Mouse (Mus musculus) CH12.LX (cell line): ENCODE measurements around the gene 4933424G06Rik. TPM values are rescaled to one million over a fixed set of nuclear protein-coding genes. Genes with fewer than 3 reads are reported as not detected.
A peak's percentile ranks its signal among the peaks of the same experiment; 100 is the strongest.

Experiments used
- DNase-seq: peaks from one replicate; pipeline ENCODE4 v3.0.0-alpha.2; 2013; ENCODE audit errors: extremely low read depth
- H3K27ac ChIP-seq: 2 replicates; pipeline ENCODE4 v1.5.1; 2012; ENCODE audit warnings: low read depth, mild to moderate bottlenecking, control low read depth, moderate library complexity; ENCODE audit not compliant: insufficient read depth
- H3K27me3 ChIP-seq: replicated peaks from 2 replicates; pipeline ENCODE3; 2012; ENCODE audit warnings: inconsistent platforms
- H3K36me3 ChIP-seq, 2 experiments: replicated peaks in 1 of 2; 2 replicates each; pipeline versions ENCODE3 to v1.6.1; 2012; ENCODE audit warnings: inconsistent platforms in 1 of 2, low read length in 1 of 2, mild to moderate bottlenecking in 1 of 2, mixed read lengths in 1 of 2, moderate library complexity in 1 of 2; ENCODE audit not compliant: control insufficient read depth in 1 of 2, insufficient read depth in 1 of 2
- H3K4me1 ChIP-seq, 2 experiments: 2 replicates each; pipeline ENCODE4 v1.6.1; 2012; ENCODE audit warnings: inconsistent platforms in 1 of 2, moderate library complexity in 1 of 2; ENCODE audit not compliant: insufficient read depth in 2 of 2, control insufficient read depth in 1 of 2
- H3K4me2 ChIP-seq: 2 replicates; pipeline ENCODE4 v1.6.1; 2012; ENCODE audit warnings: low read depth, mild to moderate bottlenecking, control low read depth; ENCODE audit not compliant: poor library complexity, insufficient read depth, severe bottlenecking
- H3K4me3 ChIP-seq, 3 experiments: fragments of 150-350 bp in 1 of 3; sonication (generic) in 1 of 3; replicated peaks in 1 of 3; 2 replicates each; pipeline versions ENCODE3 to v1.5.1; 2011 to 2012; ENCODE audit warnings: low read depth in 2 of 3, low read length in 2 of 3, mild to moderate bottlenecking in 2 of 3, moderate library complexity in 2 of 3, control low read depth in 1 of 3, improper control_type of control experiment in 1 of 3, inconsistent platforms in 1 of 3, mixed read lengths in 1 of 3; ENCODE audit not compliant: poor library complexity in 1 of 3
- H3K79me2 ChIP-seq: replicated peaks from 2 replicates; pipeline ENCODE4 v1.6.1; 2012; ENCODE audit warnings: mild to moderate bottlenecking, moderate library complexity; ENCODE audit not compliant: control insufficient read depth, poor library complexity, insufficient read depth, severe bottlenecking; ENCODE audit errors: extremely low read depth
- H3K9ac ChIP-seq: 2 replicates; pipeline ENCODE4 v1.6.1; 2012; ENCODE audit warnings: low read depth, mild to moderate bottlenecking, control low read depth, moderate library complexity; ENCODE audit not compliant: insufficient read depth
- H3K9me3 ChIP-seq: replicated peaks from 2 replicates; pipeline ENCODE3; 2012; ENCODE audit warnings: low read length, inconsistent platforms, mixed read lengths
- BHLHE40 ChIP-seq: IDR thresholded peaks from 2 replicates; pipeline ENCODE4 v1.6.1; 2011; ENCODE audit warnings: mild to moderate bottlenecking, low read depth, low read length, improper control_type of control experiment
- CHD2 ChIP-seq: IDR thresholded peaks from 2 replicates; pipeline ENCODE4 v1.6.1; 2011; ENCODE audit warnings: low read length, improper control_type of control experiment
- CTCF ChIP-seq, 2 experiments: IDR thresholded peaks in 1 of 2; conservative IDR thresholded peaks in 1 of 2; 2 replicates each; pipeline ENCODE4 v1.5.1; 2011 to 2012; ENCODE audit warnings: low read depth in 2 of 2, low read length in 2 of 2, improper control_type of control experiment in 1 of 2, inconsistent platforms in 1 of 2, mild to moderate bottlenecking in 1 of 2, moderate library complexity in 1 of 2
- E2F4 ChIP-seq: IDR thresholded peaks from 2 replicates; pipeline ENCODE4 v1.6.1; 2011; ENCODE audit warnings: low read depth, low read length, improper control_type of control experiment; ENCODE audit not compliant: insufficient replicate concordance
- ELF1 ChIP-seq: IDR thresholded peaks from 2 replicates; pipeline ENCODE4 v1.6.1; 2014; ENCODE audit warnings: low read depth, mild to moderate bottlenecking, inconsistent platforms, low read length, improper control_type of control experiment
- EP300 ChIP-seq: IDR thresholded peaks from 2 replicates; pipeline ENCODE4 v1.6.1; 2011; ENCODE audit warnings: low read length, improper control_type of control experiment
- HCFC1 ChIP-seq: IDR thresholded peaks from 2 replicates; pipeline ENCODE4 v1.6.1; 2012; ENCODE audit warnings: low read depth, mild to moderate bottlenecking, inconsistent platforms, low read length, improper control_type of control experiment
- IRF4 ChIP-seq: IDR thresholded peaks from 2 replicates; pipeline ENCODE4 v1.6.1; 2014; ENCODE audit warnings: low read depth, mild to moderate bottlenecking, inconsistent platforms, low read length, improper control_type of control experiment
- JUN ChIP-seq: IDR thresholded peaks from 2 replicates; pipeline ENCODE4 v1.6.1; 2011; ENCODE audit warnings: low read depth, mild to moderate bottlenecking, low read length, improper control_type of control experiment, moderate library complexity; ENCODE audit not compliant: insufficient read depth
- KAT2A ChIP-seq: IDR thresholded peaks from 2 replicates; pipeline ENCODE4 v1.6.1; 2012; ENCODE audit warnings: low read length, improper control_type of control experiment, inconsistent platforms; ENCODE audit not compliant: insufficient replicate concordance
- MAFK ChIP-seq: IDR thresholded peaks from 2 replicates; pipeline ENCODE4 v1.6.1; 2011; ENCODE audit warnings: low read length, improper control_type of control experiment; ENCODE audit not compliant: insufficient replicate concordance
- MAX ChIP-seq: IDR thresholded peaks from 2 replicates; pipeline ENCODE4 v1.6.1; 2011; ENCODE audit warnings: low read length, improper control_type of control experiment
- MEF2A ChIP-seq: IDR thresholded peaks from 2 replicates; pipeline ENCODE4 v1.6.1; 2014; ENCODE audit warnings: low read depth, mild to moderate bottlenecking, inconsistent platforms, low read length, improper control_type of control experiment, borderline replicate concordance
- MYC ChIP-seq: IDR thresholded peaks from 2 replicates; pipeline ENCODE4 v1.6.1; 2011; ENCODE audit warnings: low read depth, mild to moderate bottlenecking, improper control_type of control experiment, low read length
- NELFE ChIP-seq: IDR thresholded peaks from 2 replicates; pipeline ENCODE4 v1.6.1; 2011; ENCODE audit warnings: low read depth, low read length, improper control_type of control experiment
- NRF1 ChIP-seq: IDR thresholded peaks from 2 replicates; pipeline ENCODE4 v1.6.1; 2014; ENCODE audit warnings: low read depth, mild to moderate bottlenecking, inconsistent platforms, low read length, improper control_type of control experiment, moderate library complexity
- PAX5 ChIP-seq: IDR thresholded peaks from 2 replicates; pipeline ENCODE4 v1.6.1; 2012; ENCODE audit warnings: low read length, inconsistent platforms, mixed read lengths
- POLR2AphosphoS2 ChIP-seq: IDR thresholded peaks from 2 replicates; pipeline ENCODE4 v1.6.1; 2011; ENCODE audit warnings: low read depth, low read length, improper control_type of control experiment
- RAD21 ChIP-seq: IDR thresholded peaks from 2 replicates; pipeline ENCODE4 v1.6.1; 2011; ENCODE audit warnings: low read depth, mild to moderate bottlenecking, low read length, improper control_type of control experiment, moderate library complexity
- RCOR1 ChIP-seq: conservative IDR thresholded peaks from 2 replicates; pipeline ENCODE4 v1.6.1; 2012; ENCODE audit warnings: low read depth, mild to moderate bottlenecking, inconsistent platforms, low read length, improper control_type of control experiment
- SIN3A ChIP-seq: IDR thresholded peaks from 2 replicates; pipeline ENCODE4 v1.6.1; 2012; ENCODE audit warnings: low read length, improper control_type of control experiment, inconsistent platforms
- SMC3 ChIP-seq: IDR thresholded peaks from 2 replicates; pipeline ENCODE4 v1.6.1; 2011; ENCODE audit warnings: low read depth, low read length, improper control_type of control experiment
- TBP ChIP-seq: conservative IDR thresholded peaks from 2 replicates; pipeline ENCODE4 v1.6.1; 2011; ENCODE audit warnings: low read depth, low read length, improper control_type of control experiment
- TCF12 ChIP-seq: IDR thresholded peaks from 2 replicates; pipeline ENCODE4 v1.6.1; 2014; ENCODE audit warnings: low read depth, mild to moderate bottlenecking, inconsistent platforms, low read length, improper control_type of control experiment
- USF1 ChIP-seq: IDR thresholded peaks from 2 replicates; pipeline ENCODE4 v1.6.1; 2014; ENCODE audit warnings: low read depth, mild to moderate bottlenecking, inconsistent platforms, low read length, improper control_type of control experiment
- ZC3H11A ChIP-seq: IDR thresholded peaks from 2 replicates; pipeline ENCODE4 v1.6.1; 2012; ENCODE audit warnings: low read depth, mild to moderate bottlenecking, inconsistent platforms, low read length, improper control_type of control experiment
- ZKSCAN1 ChIP-seq: IDR thresholded peaks from 2 replicates; pipeline ENCODE4 v1.6.1; 2012; ENCODE audit warnings: low read depth, inconsistent platforms, low read length, improper control_type of control experiment, borderline replicate concordance
- ZMIZ1 ChIP-seq: IDR thresholded peaks from 2 replicates; pipeline ENCODE4 v1.6.1; 2012; ENCODE audit warnings: low read depth, mild to moderate bottlenecking, inconsistent platforms, low read length, improper control_type of control experiment
- ZNF384 ChIP-seq: IDR thresholded peaks from 2 replicates; pipeline ENCODE4 v1.6.1; 2012; ENCODE audit warnings: low read depth, low read length, improper control_type of control experiment, inconsistent platforms
- dilution Hi-C: fragments of 300-500 bp; cut with MboI; formaldehyde crosslinking; loops from 2 replicates; pipeline ENCODE4 v1.14.3; 2020; ENCODE audit warnings: low sequenced_read_pairs; ENCODE audit not compliant: extremely low pct_unique_long_range_greater_than_20kb, extremely low pct_ligation_motif_present
- in situ Hi-C: fragments of 300-500 bp; cut with MboI; formaldehyde crosslinking; loops from 3 replicates; pipeline ENCODE4 v1.14.3; 2019; ENCODE audit warnings: low sequenced_read_pairs, low pct_ligation_motif_present, low pct_unique_long_range_greater_than_20kb, mixed read lengths
- polyA plus RNA-seq: library from polyadenylated mRNA; unstranded; fragments of >175 nt; gene quantifications from 2 replicates; pipeline ENCODE4 v1.2.1, GENCODE M21; 2012; ENCODE audit warnings: low read depth; ENCODE audit not compliant: insufficient read length
- total RNA-seq, 2 experiments: library from RNA; depleted of rRNA; stranded (reverse); fragments of 300-350 nt in 1 of 2; fragments of >200 nt in 1 of 2; gene quantifications; 2 replicates each; pipeline ENCODE4 v1.2.3; 2012 to 2014

4933424G06Rik gene
- total and polyA plus RNA-seq, 3 experiments = not detected

DNA sequence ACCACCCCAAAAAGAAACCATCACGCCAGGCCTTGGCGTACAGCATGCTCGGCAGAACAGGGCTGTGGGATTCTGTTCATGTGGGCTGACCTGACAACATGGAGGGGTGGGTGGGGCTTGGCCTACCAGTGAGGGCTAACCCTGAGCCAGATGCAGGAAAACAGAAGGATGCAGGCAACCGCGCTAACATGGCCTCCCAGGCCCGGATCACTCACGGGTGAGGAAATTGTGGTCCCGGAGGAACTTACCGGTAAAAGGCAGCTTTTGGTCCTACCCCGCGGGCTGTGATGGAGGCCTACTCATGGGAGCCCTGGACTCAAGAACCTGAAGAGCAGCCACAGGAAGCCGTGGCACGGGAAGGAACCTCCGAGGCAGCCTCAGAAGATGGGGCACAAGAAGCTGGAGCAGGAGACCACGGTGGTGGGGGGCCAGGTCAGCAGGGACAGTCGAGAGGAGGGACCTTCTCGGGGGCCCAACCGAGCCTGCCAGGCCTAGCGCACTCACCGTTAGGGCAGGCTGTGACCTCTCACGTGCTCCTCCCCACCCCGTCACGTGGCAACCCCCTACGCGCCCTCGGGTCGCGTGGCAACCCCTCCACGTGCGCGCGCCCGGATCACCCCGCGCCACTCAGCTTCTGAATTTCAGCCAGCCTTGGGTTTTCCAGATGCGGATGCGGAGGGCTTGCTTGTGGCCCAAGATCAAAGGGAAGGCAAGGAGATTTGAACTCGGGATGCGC is 27.2 kb upstream of the 4933424G06Rik start, which contains the start of gene Fam178b:
Gene Fam178b (minus strand): TSS at position 564 of the 736 bp plus-strand sequence.
- Histone ChIP-seq H3K4me1 (peaks cover 0 to 5% of the 10 kb centered on the region in 2 experiments; a peak in 1 of 4 replicates), H3K4me3 (no peak within 1 kb of the TSS), H3K9me3 (no peaks in the 10 kb centered on the region), H3K36me3 (no peaks in the 10 kb centered on the region), H3K27me3 (no peaks in the 10 kb centered on the region), H3K27ac (no peak within 1 kb of the TSS), H3K79me2 (no peaks in the 10 kb centered on the region), H3K4me2 (no peak within 1 kb of the TSS), H3K9ac (no peak within 1 kb of the TSS)
- TF ChIP-seq PAX5 (no peak), RAD21 (no peak), ELF1 (no peak), BHLHE40 (no peak), USF1 (no peak), TBP (no peak), MEF2A (no peak), ZNF384 (no peak), MYC (no peak), CHD2 (no peak), E2F4 (no peak), SIN3A (no peak), POLR2AphosphoS2 (no peak), NRF1 (no peak), MAFK (no peak), EP300 (no peak), ZMIZ1 (no peak), JUN (no peak), IRF4 (no peak)
- dilution Hi-C loops (no loop called here), in situ Hi-C loops (no loop called here)
- no peak for DNase-seq

DNA sequence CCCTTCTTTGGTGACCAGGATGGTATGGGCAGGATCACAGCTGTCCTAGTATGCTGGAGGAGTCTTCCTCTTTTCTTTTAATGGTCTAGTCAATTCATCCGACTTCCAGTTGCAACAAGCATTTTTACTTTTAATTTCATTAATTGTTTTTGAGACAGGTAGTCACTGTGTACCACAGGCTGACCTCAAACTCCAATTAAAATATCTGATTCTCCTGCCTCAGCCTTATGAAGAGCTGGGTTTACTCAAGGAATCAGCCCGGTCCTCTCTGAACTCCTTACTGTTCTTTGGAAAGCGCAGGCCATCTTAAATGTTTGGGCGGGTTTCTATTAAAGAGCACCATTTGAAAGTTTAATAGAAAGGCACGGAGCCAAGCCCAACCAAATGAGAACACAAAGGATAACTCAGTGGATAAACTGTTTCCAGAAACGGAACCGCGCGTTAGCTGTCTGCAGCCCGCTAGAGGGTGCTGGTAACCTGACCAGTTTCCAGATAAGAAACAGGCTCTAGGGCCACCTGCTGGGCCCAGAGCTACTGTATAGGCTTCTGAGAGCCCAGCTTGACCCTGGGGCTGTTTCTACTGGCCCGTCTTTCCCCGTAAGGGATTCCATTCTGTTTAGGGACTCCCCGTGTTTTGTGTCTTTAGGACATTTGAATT is 26.0 kb upstream of the 4933424G06Rik start:
- no peak overlapping the region for H3K27ac ChIP-seq
- 0 out of 2 replicates have a peak overlapping the region, but pooled peaks have one; percentile 28 for H3K9ac ChIP-seq
- dilution Hi-C loops = no loop called here
- H3K79me2 ChIP-seq = no peaks in the 10 kb centered on the region
- peaks cover 0 to 5% of the 10 kb centered on the region in 2 experiments; a peak in 1 of 4 replicates for H3K4me1 ChIP-seq
- no peaks in the 10 kb centered on the region for H3K9me3 ChIP-seq
- H3K36me3 ChIP-seq = no peaks in the 10 kb centered on the region
- TF ChIP-seq ZKSCAN1 (no peak), MAX (0 out of 2 replicates have a peak, but pooled peaks have one; percentile 10), RCOR1 (no peak), NELFE (peak; percentile 76; the same call in 1 of the 2 replicates), HCFC1 (0 out of 2 replicates have a peak, but pooled peaks have one; percentile 15), SMC3 (peak; percentile 91), TCF12 (0 out of 2 replicates have a peak, but pooled peaks have one; percentile 41), ELF1 (0 out of 2 replicates have a peak, but pooled peaks have one; percentile 46), MEF2A (peak; percentile 45; the same call in 1 of the 2 replicates), MYC (peak; percentile 47; the same call in 1 of the 2 replicates), RAD21 (peak; percentile 85), KAT2A (no peak), ZC3H11A (peak; percentile 48), CTCF (conservative IDR thresholded peaks at IDR 0.05 in 1 of 2, IDR thresholded peaks at IDR 0.05 in 1 of 2; ENCODE audit: low read depth in 2 of 2, low read length in 2 of 2) (peak; percentile 34 to 100; a peak in 3 of 4 replicates), IRF4 (peak; percentile 61; the same call in 1 of the 2 replicates), TBP (no peak)
- no peak overlapping the region for H3K4me2 ChIP-seq
- H3K27me3 ChIP-seq = no peaks in the 10 kb centered on the region
- no peak overlapping the region for H3K4me3 ChIP-seq
- peak; percentile 81 for DNase-seq
- in situ Hi-C loops = no loop called here
